Mouse (Mus musculus) embryo, embryonic 10 days (tissue): ENCODE data around the gene Slc10a4.
"Not testable (repeated sequence)": the region's sequence is repeated elsewhere in the genome, so short reads cannot be mapped to it uniquely, and the experiment has no call there.

ENCODE experiments used
- DNase-seq: peaks from one replicate; pipeline ENCODE4 v3.0.0-alpha.2; 2015; ENCODE audit warnings: low spot score

Gene Slc10a4

GRCm38 (mm10) chr5:73006784-73007581, at the start of gene Slc10a4:
Slc10a4 (plus strand) TSS chr5:73006883.
- DNase-seq, result peak; percentile 43

- no peak for DNase-seq
These were observed 49.4 kb upstream of the Slc10a4 start for GRCm38 (mm10) chr5:72957281-72957680.

- no peak for DNase-seq
These were observed 46.6 kb upstream of the Slc10a4 start for GRCm38 (mm10) chr5:72960096-72960495.

GRCm38 (mm10) chr5:72965706-72966105, 41.0 kb upstream of the Slc10a4 start:
- no peak for DNase-seq

GRCm38 (mm10) chr5:72972435-72972834, 34.2 kb upstream of the Slc10a4 start:
- no peak for DNase-seq

GRCm38 (mm10) chr5:72972934-72973333, 33.7 kb upstream of the Slc10a4 start:
- peak; percentile 54 for DNase-seq

GRCm38 (mm10) chr5:72974602-72975001, 32.1 kb upstream of the Slc10a4 start, which contains the start of gene Gm10135:
Gm10135 (minus strand) TSS chr5:72974702.
- no peak for DNase-seq

GRCm38 (mm10) chr5:72975996-72976395, 30.7 kb upstream of the Slc10a4 start:
- DNase-seq, result no peak

GRCm38 (mm10) chr5:72976539-72976938, 30.1 kb upstream of the Slc10a4 start:
- no peak for DNase-seq

GRCm38 (mm10) chr5:72984091-72984490, 22.6 kb upstream of the Slc10a4 start:
- DNase-seq, result peak; percentile 86

- DNase-seq, result no peak
These were observed 18.9 kb upstream of the Slc10a4 start for GRCm38 (mm10) chr5:72987786-72988185.

- DNase-seq, result no peak
These were observed 16.9 kb upstream of the Slc10a4 start for GRCm38 (mm10) chr5:72989756-72990155.

- no peak for DNase-seq
These were observed 14.2 kb upstream of the Slc10a4 start for GRCm38 (mm10) chr5:72992474-72992873.

GRCm38 (mm10) chr5:72994424-72994823, 12.3 kb upstream of the Slc10a4 start:
- DNase-seq, result peak; percentile 26

GRCm38 (mm10) chr5:72994928-72995327, 11.8 kb upstream of the Slc10a4 start:
- no peak for DNase-seq

- peak; percentile 51 for DNase-seq
These were observed 11.3 kb upstream of the Slc10a4 start for GRCm38 (mm10) chr5:72995379-72995778.

GRCm38 (mm10) chr5:72998546-72998945, 8.1 kb upstream of the Slc10a4 start:
- DNase-seq, result not testable (repeated sequence)

GRCm38 (mm10) chr5:73004046-73004445, 2.6 kb upstream of the Slc10a4 start:
- DNase-seq, result no peak

- no peak for DNase-seq
These were observed 888 bp downstream of the Slc10a4 start for GRCm38 (mm10) chr5:73007582-73007959.

- peak; percentile 21 for DNase-seq
These were observed 1.5 kb downstream of the Slc10a4 start for GRCm38 (mm10) chr5:73008230-73008629.

- not testable (repeated sequence) for DNase-seq
These were observed 5.1 kb downstream of the Slc10a4 start for GRCm38 (mm10) chr5:73011806-73012205.

GRCm38 (mm10) chr5:73012884-73013610, 6.4 kb downstream of the Slc10a4 start:
- peak; percentile 38 for DNase-seq

- peak; percentile 25 for DNase-seq
These were observed 7.1 kb downstream of the Slc10a4 start for GRCm38 (mm10) chr5:73013611-73014287.
